Mouse (Mus musculus) liver, embryonic 14.5 days (tissue): Measurements from ENCODE around the gene Kcnk6. TPM values are rescaled to one million over a fixed set of nuclear protein-coding genes. Genes with fewer than 3 reads are reported as not detected.

ENCODE experiments used
- ATAC-seq: fragments of 200-750 bp; cut with Nextera tagmentation; 2 replicates; pipeline ENCODE4 v1.8.0; 2017; ENCODE audit warnings: moderate number of reproducible peaks, mild to moderate bottlenecking, moderate library complexity; ENCODE audit not compliant: insufficient read depth
- DNase-seq, 3 experiments: peaks; one replicate each; pipeline ENCODE4 v3.0.0-alpha.2; 2012 to 2013; ENCODE audit warnings: low read depth in 3 of 3, low spot score in 3 of 3
- H3K27ac ChIP-seq: fragments of 300-500 bp; sonication (generic); 2 replicates; pipeline ENCODE4 v1.5.1; 2014; ENCODE audit warnings: moderate library complexity, mild to moderate bottlenecking, control low read depth, inconsistent platforms
- H3K27me3 ChIP-seq: fragments of 300-500 bp; sonication (generic); 2 replicates; pipeline ENCODE4 v1.6.1; 2014; ENCODE audit warnings: mild to moderate bottlenecking, low read length, moderate library complexity; ENCODE audit not compliant: control insufficient read depth, insufficient read depth
- H3K36me3 ChIP-seq: fragments of 300-500 bp; sonication (generic); replicated peaks from 2 replicates; pipeline ENCODE4 v1.6.1; 2014; ENCODE audit warnings: low read depth; ENCODE audit not compliant: control insufficient read depth, insufficient read depth
- H3K4me1 ChIP-seq, 2 experiments: fragments of 200-500 bp in 1 of 2; fragments of 300-500 bp in 1 of 2; sonication (generic) in 1 of 2; replicated peaks; 2 replicates each; pipeline ENCODE4 v1.6.1; 2012 to 2014; ENCODE audit warnings: antibody characterized with exemption in 1 of 2, inconsistent platforms in 1 of 2, low read length in 1 of 2; ENCODE audit not compliant: control insufficient read depth in 2 of 2, insufficient read depth in 2 of 2
- H3K4me2 ChIP-seq: fragments of 300-500 bp; sonication (generic); 2 replicates; pipeline ENCODE4 v1.6.1; 2014; ENCODE audit warnings: low read depth, mild to moderate bottlenecking, control low read depth, moderate library complexity
- H3K4me3 ChIP-seq, 2 experiments: fragments of 200-500 bp in 1 of 2; fragments of 300-500 bp in 1 of 2; sonication (generic) in 1 of 2; 2 replicates each; pipeline ENCODE4 v1.5.1; 2012 to 2014; ENCODE audit warnings: low read depth in 2 of 2, low read length in 2 of 2, mild to moderate bottlenecking in 2 of 2, control low read depth in 1 of 2, inconsistent platforms in 1 of 2, moderate library complexity in 1 of 2; ENCODE audit not compliant: insufficient read depth in 1 of 2
- H3K9ac ChIP-seq: fragments of 300-500 bp; sonication (generic); replicated peaks from 2 replicates; pipeline ENCODE4 v1.6.1; 2014; ENCODE audit warnings: mild to moderate bottlenecking, control low read depth, moderate library complexity
- H3K9me3 ChIP-seq: fragments of 300-500 bp; sonication (generic); 2 replicates; pipeline ENCODE4 v1.6.1; 2016; ENCODE audit warnings: low read length, mixed read lengths; ENCODE audit not compliant: control insufficient read depth
- CTCF ChIP-seq: IDR thresholded peaks from 2 replicates; pipeline ENCODE4 v1.5.1; 2016; ENCODE audit warnings: antibody characterized with exemption, low read depth, control low read depth
- EP300 ChIP-seq: IDR thresholded peaks from 2 replicates; pipeline ENCODE4 v1.6.1; 2016; ENCODE audit warnings: antibody characterized with exemption, low read depth
- WGBS: fragments of 180-500 bp; shearing (Covaris S2); extraction: QIAGEN DNeasy Blood & Tissue Kit; methylation state at CpG from one replicate; pipeline ENCODE4 v1.1.7; 2014; ENCODE audit not compliant: insufficient replicate concordance; 5-methylcytosine and 5-hydroxymethylcytosine counted together
- polyA plus RNA-seq, 2 experiments: library from polyadenylated mRNA; depleted of rRNA in 1 of 2; stranded (reverse) in 1 of 2; unstranded in 1 of 2; fragments of >200 nt; fragmentation: Nextera tagmentation in 1 of 2; extraction: Ambion mirVana in 1 of 2; gene quantifications; 2 replicates each; pipeline versions ENCODE4 v1.2.1 to v1.2.3; 2012 to 2014

Kcnk6 gene
- polyA plus RNA-seq, 2 experiments: 0.55 to 2.4 TPM

DNA sequence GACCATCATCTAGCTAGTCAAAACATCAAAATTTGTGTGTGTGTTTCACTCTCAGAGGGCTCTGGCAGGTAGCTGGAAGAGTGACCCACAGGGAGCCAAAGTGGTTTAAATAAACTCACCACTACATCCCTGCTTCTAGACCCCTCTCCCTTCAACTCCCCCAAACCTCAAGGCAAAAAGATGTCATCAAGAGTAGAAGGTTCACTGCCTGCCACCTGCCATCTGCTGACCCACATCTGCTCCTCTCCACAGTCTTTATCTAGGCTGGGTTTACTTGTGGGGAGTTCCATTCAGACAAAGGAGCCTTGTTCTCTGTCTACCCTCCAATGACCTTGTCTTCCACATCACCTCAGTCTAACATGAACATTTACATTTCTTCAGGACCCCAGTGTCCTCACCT, 46.9 kb upstream of the Kcnk6 start:
- Histone ChIP-seq H3K36me3 (no peaks in the 10 kb centered on the region), H3K27me3 (peaks cover 6% of the 10 kb centered on the region), H3K4me3 (no peak overlapping the region), H3K9me3 (no peaks in the 10 kb centered on the region), H3K9ac (no peak overlapping the region), H3K4me2 (no peak overlapping the region), H3K4me1 (peaks cover 0 to 7% of the 10 kb centered on the region in 2 experiments; a peak in 3 of 4 replicates), H3K27ac (no peak overlapping the region)
- ATAC-seq: no peak
- no peak for TF ChIP-seq EP300
- DNase-seq: no peak

DNA sequence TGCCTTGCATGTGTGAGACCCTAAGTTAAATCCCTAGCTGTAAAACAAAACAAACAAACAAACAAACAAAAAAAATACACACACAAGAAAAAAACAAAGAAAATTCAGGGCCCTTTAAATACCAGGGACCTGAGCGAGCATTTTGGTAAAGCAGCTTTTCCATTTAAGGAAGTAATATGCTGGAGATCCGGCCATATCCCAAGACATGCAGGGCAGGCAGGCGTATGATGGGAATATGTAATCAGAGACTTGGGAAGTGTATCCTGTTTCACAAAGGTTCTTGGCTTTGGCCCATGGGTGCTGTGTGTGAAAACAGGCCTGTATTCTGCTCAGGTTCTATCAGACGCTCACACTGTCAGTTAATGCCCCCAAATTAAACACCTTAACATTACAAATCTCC, 45.2 kb upstream of the Kcnk6 start:
- H3K27ac ChIP-seq: no peak overlapping the region
- no peaks in the 10 kb centered on the region for H3K9me3 ChIP-seq
- peaks cover 6% of the 10 kb centered on the region for H3K27me3 ChIP-seq
- TF ChIP-seq EP300 (no peak), CTCF (no peak)
- no peaks in the 10 kb centered on the region for H3K36me3 ChIP-seq
- H3K9ac ChIP-seq: no peak overlapping the region
- H3K4me2 ChIP-seq: no peak overlapping the region
- DNase-seq (no peak), ATAC-seq (no peak)
- H3K4me3 ChIP-seq: no peak overlapping the region
- peaks cover 0 to 7% of the 10 kb centered on the region in 2 experiments; a peak in 3 of 4 replicates for H3K4me1 ChIP-seq
- WGBS: 66% methylated on average over 4 of the region's 4 CpGs

DNA sequence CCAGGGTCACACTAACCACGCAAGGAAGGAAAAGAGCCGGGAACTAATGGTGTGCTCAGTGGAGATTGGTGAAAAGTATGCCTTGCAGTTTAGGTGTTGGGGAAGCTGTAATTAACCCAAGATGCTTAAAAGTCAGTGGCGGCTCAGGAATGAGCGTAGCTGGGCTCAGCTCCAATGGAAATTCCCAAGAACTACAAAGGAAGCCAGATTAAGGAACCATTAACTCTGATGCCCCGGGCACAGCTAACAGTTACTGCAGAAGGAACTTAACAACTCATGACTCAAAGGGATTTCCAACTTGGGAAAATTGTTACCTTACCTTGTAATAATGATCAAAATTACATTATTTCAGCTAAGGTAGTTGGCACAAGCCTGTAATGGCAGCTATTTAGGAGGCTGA, 44.4 kb upstream of the Kcnk6 start:
- ATAC-seq: no peak
- TF ChIP-seq CTCF: no peak
- no peak for TF ChIP-seq EP300
- H3K4me1 ChIP-seq: peaks cover 0 to 3% of the 10 kb centered on the region in 2 experiments; a peak in 3 of 4 replicates
- H3K27me3 ChIP-seq: peaks cover under 1% of the 10 kb centered on the region; the same call in 1 of the 2 replicates
- no peaks in the 10 kb centered on the region for H3K36me3 ChIP-seq
- no peak for DNase-seq
- no peak overlapping the region for H3K9ac ChIP-seq
- no peaks in the 10 kb centered on the region for H3K9me3 ChIP-seq
- H3K4me2 ChIP-seq: no peak overlapping the region
- H3K27ac ChIP-seq: no peak overlapping the region
- WGBS: 69% methylated on average over 5 of the region's 5 CpGs
- H3K4me3 ChIP-seq: no peak overlapping the region

DNA sequence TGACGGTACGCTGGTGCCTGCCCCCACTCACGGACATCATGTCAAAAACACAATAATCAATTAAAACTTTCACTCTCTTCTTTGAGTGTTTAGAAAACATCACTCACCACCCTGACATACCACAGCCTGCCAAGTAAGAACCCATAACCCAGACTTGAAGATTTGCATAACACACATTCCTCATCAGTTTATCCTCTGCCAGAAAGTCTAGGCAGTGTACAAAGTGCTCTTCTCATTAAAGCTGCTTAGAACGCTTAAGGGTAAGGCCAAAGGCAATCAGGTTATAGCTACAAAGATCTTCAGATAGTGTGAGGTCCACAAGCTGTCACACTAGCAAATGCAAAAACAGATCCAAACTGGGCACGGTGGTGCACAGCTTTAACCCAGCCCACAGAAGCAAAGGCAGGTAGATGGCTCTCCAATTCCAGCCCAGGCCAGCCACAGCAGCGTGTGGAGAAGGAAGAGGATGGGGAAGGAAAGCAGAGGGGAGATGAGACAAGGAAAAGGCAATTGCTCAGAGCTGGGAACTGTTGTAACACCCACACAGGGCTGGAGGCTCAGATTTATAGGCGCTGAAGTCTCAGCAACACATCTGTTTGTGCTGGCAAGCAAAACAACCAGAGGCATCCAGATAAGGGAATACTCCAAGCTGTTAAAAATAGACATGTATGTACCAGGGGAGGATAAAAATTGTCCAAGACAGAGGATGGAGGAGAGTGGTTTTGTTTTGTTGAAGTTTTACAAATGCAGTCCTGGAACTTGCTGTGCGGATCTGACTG, 39.6 kb upstream of the Kcnk6 start:
- H3K27me3 ChIP-seq: no peaks in the 10 kb centered on the region
- no peak for ATAC-seq
- WGBS: 60% methylated on average over 8 of the region's 8 CpGs
- H3K27ac ChIP-seq: no peak overlapping the region
- no peaks in the 10 kb centered on the region for H3K4me1 ChIP-seq
- no peak overlapping the region for H3K4me2 ChIP-seq
- no peak for DNase-seq
- H3K36me3 ChIP-seq: no peaks in the 10 kb centered on the region
- no peaks in the 10 kb centered on the region for H3K9me3 ChIP-seq
- no peak overlapping the region for H3K4me3 ChIP-seq
- H3K9ac ChIP-seq: no peak overlapping the region
- TF ChIP-seq EP300 (no peak), CTCF (no peak)

DNA sequence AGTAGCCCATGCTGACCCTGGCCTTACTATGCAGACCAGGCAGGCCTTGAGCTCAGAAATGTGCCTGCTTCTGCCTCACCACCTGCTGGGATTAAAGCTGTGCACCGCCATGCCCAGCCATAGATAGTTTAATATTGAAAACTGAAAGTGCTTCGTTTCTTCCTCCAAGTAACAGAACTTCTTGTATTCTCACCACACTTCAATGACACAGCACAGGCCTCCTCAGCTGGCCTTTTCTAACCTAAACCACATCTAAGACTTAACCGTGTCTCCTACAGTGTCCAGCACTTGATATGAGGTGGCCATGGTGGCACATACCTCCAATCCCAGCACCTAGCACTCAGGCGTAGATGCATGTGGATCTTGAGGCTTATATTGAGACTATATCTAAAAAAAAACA, 38.1 kb upstream of the Kcnk6 start:
- 68% methylated on average over 4 of the region's 4 CpGs for WGBS
- no peak for ATAC-seq
- DNase-seq: no peak
- H3K4me3 ChIP-seq: no peak overlapping the region
- no peaks in the 10 kb centered on the region for H3K9me3 ChIP-seq
- H3K36me3 ChIP-seq: no peaks in the 10 kb centered on the region
- H3K27me3 ChIP-seq: no peaks in the 10 kb centered on the region
- H3K27ac ChIP-seq: no peak overlapping the region
- H3K4me2 ChIP-seq: no peak overlapping the region
- no peak overlapping the region for H3K9ac ChIP-seq
- TF ChIP-seq CTCF: no peak
- H3K4me1 ChIP-seq: no peaks in the 10 kb centered on the region
